Mouse (Mus musculus): ENCODE measurements at regions not wholly inside any gene's neighbourhood (a gene's known extent, or its start where the extent isn't known, plus 50 kb on each side); places are given as distances from the start of the nearest gene placed in this dataset.

DNA sequence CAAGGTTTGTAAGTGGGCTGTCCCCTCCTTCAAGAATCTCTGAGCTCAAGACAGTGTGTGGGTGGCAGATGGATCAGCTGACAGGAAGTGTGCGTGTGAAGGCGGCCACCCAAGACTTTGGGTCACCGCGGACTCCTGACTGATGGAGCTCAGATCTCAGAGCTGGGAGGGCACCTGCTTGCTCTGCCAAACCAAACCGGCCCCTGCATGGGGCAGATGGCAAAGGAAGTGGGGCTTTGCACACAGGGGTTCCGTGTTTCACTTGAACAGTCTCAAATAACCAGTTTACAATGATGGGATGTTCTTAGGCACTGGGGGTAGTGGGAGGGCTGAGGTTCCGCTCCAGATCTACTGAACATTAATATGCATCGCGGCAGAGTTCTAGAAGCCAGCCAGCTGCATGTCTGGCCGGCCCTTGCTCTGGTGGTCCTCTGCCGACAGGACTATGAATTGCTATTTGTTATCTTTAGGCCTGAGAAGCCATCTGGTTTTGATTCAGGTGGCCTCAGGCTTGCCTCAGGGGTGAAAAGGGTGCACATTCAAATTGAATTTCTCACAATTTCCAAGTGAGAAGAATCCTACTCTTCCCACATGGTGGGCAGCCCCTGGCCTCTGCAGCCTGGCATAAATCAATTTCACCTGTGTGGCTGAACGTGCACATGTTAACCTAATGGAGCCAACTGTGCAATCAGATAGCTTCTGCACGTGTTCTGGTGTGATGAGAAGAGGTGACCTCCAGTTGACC lies 172.0 kb downstream of the Mylk4 start:
- Histone ChIP-seq H3K9ac (replicated peaks; ENCODE audit: low read depth, low read length) (no peak overlapping the region), H3K4me1 (ENCODE audit: control insufficient read depth, insufficient read depth) (0 out of 2 replicates have a peak, but pooled peaks cover 6% of the 10 kb centered on the region), H3K27ac (ENCODE audit: low read depth) (no peak overlapping the region), H3K36me3 (replicated peaks; ENCODE audit: control insufficient read depth, insufficient read depth, low read length) (no peaks in the 10 kb centered on the region), H3K4me3 (ENCODE audit: low read depth, low read length) (no peak overlapping the region), H3K4me2 (ENCODE audit: low read depth, low read length) (no peak overlapping the region), H3K27me3 (ENCODE audit: control insufficient read depth, insufficient read depth, low read length) (no peaks in the 10 kb centered on the region), H3K9me3 (replicated peaks; ENCODE audit: control insufficient read depth, low read length) (no peaks in the 10 kb centered on the region)
- 53% methylated on average over 13 of the region's 13 CpGs for WGBS
- TF ChIP-seq EP300 (IDR thresholded peaks at IDR 0.05; ENCODE audit: low read depth) (no peak), CTCF (IDR thresholded peaks at IDR 0.05; ENCODE audit: low read depth) (no peak)
- DNase-seq (ENCODE audit: low spot score) = no peak
- no peak; the same call in 1 of the 2 replicates for ATAC-seq (ENCODE audit: insufficient read depth, low read depth)

DNA sequence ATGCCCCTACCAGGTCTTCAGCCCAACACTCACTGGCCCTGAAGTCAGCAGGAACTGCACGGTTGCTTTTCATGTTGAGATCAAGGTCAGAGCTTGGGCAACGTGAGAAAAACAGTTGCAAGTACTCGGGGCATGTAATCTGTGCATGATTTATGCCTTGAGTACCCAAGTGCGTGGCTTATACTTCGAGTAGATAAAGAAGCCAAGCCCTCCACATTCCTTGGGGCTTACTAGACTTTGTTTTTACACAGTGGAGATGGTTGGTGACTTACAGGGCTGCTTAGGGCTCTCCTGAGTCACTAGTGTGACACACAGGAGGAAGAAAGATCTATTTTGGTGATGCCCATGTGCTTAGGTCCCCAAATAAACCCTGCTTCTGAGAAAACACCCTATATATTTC lies 172.8 kb downstream of the Mylk4 start:
- WGBS = 14% methylated on average over 5 of the region's 5 CpGs
- Histone ChIP-seq H3K9ac (replicated peaks; ENCODE audit: low read depth, low read length) (no peak overlapping the region), H3K4me2 (ENCODE audit: low read depth, low read length) (no peak overlapping the region), H3K9me3 (replicated peaks; ENCODE audit: control insufficient read depth, low read length) (no peaks in the 10 kb centered on the region), H3K27ac (ENCODE audit: low read depth) (no peak overlapping the region), H3K27me3 (ENCODE audit: control insufficient read depth, insufficient read depth, low read length) (no peaks in the 10 kb centered on the region), H3K36me3 (replicated peaks; ENCODE audit: control insufficient read depth, insufficient read depth, low read length) (no peaks in the 10 kb centered on the region), H3K4me1 (ENCODE audit: control insufficient read depth, insufficient read depth) (0 out of 2 replicates have a peak, but pooled peaks cover 6% of the 10 kb centered on the region), H3K4me3 (ENCODE audit: low read depth, low read length) (no peak overlapping the region)
- ATAC-seq (ENCODE audit: insufficient read depth, low read depth) = no peak
- TF ChIP-seq EP300 (IDR thresholded peaks at IDR 0.05; ENCODE audit: low read depth) (no peak), CTCF (IDR thresholded peaks at IDR 0.05; ENCODE audit: low read depth) (no peak)
- DNase-seq (ENCODE audit: low spot score) = no peak

DNA sequence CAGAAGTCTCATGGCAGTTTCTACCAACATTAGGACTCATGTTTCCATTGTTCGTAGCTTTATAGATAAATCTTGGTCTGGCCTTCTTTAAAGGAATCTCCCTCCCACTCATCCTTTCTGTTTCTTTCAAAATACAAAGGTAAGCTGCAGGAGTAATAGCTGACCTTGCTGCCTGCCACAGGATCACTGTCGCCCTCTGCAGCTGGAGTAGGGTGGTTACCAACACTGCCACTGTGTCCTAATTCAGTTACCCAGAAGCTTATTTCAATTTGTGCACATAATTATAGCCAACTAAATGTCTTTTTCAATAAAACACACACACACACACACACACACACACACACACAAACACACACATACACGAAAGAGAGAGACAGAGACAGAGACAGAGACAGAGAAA lies 175.3 kb downstream of the Mylk4 start:
- no peaks in the 10 kb centered on the region for H3K36me3 ChIP-seq (replicated peaks; ENCODE audit: control insufficient read depth, insufficient read depth, low read length)
- H3K4me2 ChIP-seq (ENCODE audit: low read depth, low read length) = no peak overlapping the region
- no peaks in the 10 kb centered on the region for H3K9me3 ChIP-seq (replicated peaks; ENCODE audit: control insufficient read depth, low read length)
- ATAC-seq (ENCODE audit: insufficient read depth, low read depth) (no peak), DNase-seq (ENCODE audit: low spot score) (no peak)
- H3K27ac ChIP-seq (ENCODE audit: low read depth) = no peak overlapping the region
- 81% methylated on average over 3 of the region's 3 CpGs for WGBS
- 0 out of 2 replicates have a peak, but pooled peaks cover 6% of the 10 kb centered on the region for H3K4me1 ChIP-seq (ENCODE audit: control insufficient read depth, insufficient read depth)
- no peak overlapping the region for H3K4me3 ChIP-seq (ENCODE audit: low read depth, low read length)
- no peaks in the 10 kb centered on the region for H3K27me3 ChIP-seq (ENCODE audit: control insufficient read depth, insufficient read depth, low read length)
- H3K9ac ChIP-seq (replicated peaks; ENCODE audit: low read depth, low read length) = no peak overlapping the region
- TF ChIP-seq CTCF (IDR thresholded peaks at IDR 0.05; ENCODE audit: low read depth) (no peak), EP300 (IDR thresholded peaks at IDR 0.05; ENCODE audit: low read depth) (no peak)

DNA sequence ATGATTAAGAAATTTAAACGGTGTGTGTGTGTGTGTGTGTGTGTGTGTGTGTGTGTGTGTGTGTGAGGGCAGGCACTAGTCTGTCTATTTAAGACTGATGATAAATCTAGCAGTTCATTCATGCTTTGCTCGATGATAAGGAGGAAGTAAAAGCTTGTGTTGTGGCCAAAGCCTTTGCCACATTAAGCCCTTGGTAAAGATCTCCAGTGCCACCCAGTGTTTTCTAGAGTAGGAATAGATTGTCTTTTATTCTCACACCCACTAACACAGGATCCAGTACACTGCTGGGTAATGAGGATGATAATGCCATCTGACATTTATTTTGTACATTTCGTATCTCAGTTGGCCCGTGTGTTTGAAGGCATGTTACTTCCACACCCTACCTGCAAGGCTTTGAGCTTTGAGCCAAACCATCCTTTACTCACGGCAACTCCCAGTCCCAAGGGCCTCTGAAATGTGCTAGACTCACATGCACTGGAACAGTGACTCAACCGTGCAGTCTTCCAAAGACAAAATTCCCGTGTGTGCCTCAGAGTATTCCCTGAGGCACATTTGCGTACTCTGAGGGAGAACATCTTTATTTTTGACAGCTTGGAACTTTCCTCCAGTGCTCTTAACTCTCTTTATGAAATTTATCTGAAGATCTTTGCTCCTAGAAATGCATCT lies 179.7 kb downstream of the Mylk4 start:
- Histone ChIP-seq H3K27me3 (ENCODE audit: control insufficient read depth, insufficient read depth, low read length) (no peaks in the 10 kb centered on the region), H3K9ac (replicated peaks; ENCODE audit: low read depth, low read length) (no peak overlapping the region), H3K36me3 (replicated peaks; ENCODE audit: control insufficient read depth, insufficient read depth, low read length) (no peaks in the 10 kb centered on the region), H3K27ac (ENCODE audit: low read depth) (no peak overlapping the region), H3K4me1 (ENCODE audit: control insufficient read depth, insufficient read depth) (no peaks in the 10 kb centered on the region), H3K9me3 (replicated peaks; ENCODE audit: control insufficient read depth, low read length) (no peaks in the 10 kb centered on the region), H3K4me2 (ENCODE audit: low read depth, low read length) (no peak overlapping the region), H3K4me3 (ENCODE audit: low read depth, low read length) (no peak overlapping the region)
- 62% methylated on average over 8 of the region's 8 CpGs for WGBS
- DNase-seq (ENCODE audit: low spot score) (no peak), ATAC-seq (ENCODE audit: insufficient read depth, low read depth) (no peak)
- TF ChIP-seq EP300 (IDR thresholded peaks at IDR 0.05; ENCODE audit: low read depth) (no peak), CTCF (IDR thresholded peaks at IDR 0.05; ENCODE audit: low read depth) (peak; percentile 14; the same call in 1 of the 2 replicates)

DNA sequence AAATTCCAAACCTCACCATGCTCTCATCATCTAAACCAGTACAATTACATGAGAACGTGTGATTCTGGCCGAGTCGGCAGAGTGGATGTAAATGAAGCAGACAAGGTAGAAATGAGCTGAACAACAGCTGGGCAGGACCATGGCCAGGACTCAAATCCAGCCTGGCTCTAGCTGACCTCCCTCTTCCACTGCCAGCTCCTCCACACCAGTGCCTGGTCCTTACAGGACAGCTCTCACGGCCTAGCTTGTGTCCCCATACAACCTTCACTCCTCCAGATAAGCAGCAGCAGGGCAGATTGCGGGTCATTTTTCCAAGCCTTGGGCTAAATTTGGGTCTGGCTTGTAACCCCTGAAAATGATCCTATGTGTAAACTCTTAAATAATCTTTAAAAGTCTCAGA lies 182.4 kb downstream of the Mylk4 start:
- TF ChIP-seq EP300 (IDR thresholded peaks at IDR 0.05; ENCODE audit: low read depth) = no peak
- TF ChIP-seq CTCF (IDR thresholded peaks at IDR 0.05; ENCODE audit: low read depth) = no peak
- Histone ChIP-seq H3K9me3 (replicated peaks; ENCODE audit: control insufficient read depth, low read length) (no peaks in the 10 kb centered on the region), H3K36me3 (replicated peaks; ENCODE audit: control insufficient read depth, insufficient read depth, low read length) (no peaks in the 10 kb centered on the region), H3K27ac (ENCODE audit: low read depth) (no peak overlapping the region), H3K27me3 (ENCODE audit: control insufficient read depth, insufficient read depth, low read length) (no peaks in the 10 kb centered on the region), H3K4me2 (ENCODE audit: low read depth, low read length) (no peak overlapping the region), H3K4me1 (ENCODE audit: control insufficient read depth, insufficient read depth) (no peaks in the 10 kb centered on the region), H3K4me3 (ENCODE audit: low read depth, low read length) (no peak overlapping the region), H3K9ac (replicated peaks; ENCODE audit: low read depth, low read length) (no peak overlapping the region)
- DNase-seq (ENCODE audit: low spot score) (no peak), ATAC-seq (ENCODE audit: insufficient read depth, low read depth) (no peak)
- WGBS = 56% methylated on average over 5 of the region's 5 CpGs
